Mouse (Mus musculus) cerebellum, postnatal 25 days (tissue): ENCODE data around the gene Nr4a1.

Experiments used
- DNase-seq, 2 experiments: peaks; one replicate each; pipeline ENCODE4 v3.0.0; 2021; ENCODE audit warnings: mixed read lengths in 2 of 2

Gene Nr4a1

DNA sequence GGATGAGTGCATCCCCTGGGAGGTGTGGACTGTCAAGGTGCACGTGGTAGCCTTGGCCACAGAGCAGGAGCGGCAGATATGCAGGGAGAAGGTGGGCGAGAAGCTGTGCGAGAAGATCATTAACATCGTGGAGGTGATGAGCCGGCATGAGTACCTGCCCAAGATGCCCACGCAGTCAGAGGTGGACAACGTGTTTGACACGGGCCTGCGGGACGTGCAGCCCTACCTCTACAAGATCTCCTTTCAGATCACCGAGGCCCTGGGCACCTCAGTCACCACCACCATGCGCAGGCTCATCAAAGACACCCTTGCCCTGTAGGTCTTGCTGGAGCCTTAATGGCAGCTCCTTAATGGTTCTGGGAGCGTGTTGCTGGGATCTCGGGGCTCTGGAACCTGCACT lies 36.3 kb downstream of the Nr4a1 start:
- no peak for DNase-seq

DNA sequence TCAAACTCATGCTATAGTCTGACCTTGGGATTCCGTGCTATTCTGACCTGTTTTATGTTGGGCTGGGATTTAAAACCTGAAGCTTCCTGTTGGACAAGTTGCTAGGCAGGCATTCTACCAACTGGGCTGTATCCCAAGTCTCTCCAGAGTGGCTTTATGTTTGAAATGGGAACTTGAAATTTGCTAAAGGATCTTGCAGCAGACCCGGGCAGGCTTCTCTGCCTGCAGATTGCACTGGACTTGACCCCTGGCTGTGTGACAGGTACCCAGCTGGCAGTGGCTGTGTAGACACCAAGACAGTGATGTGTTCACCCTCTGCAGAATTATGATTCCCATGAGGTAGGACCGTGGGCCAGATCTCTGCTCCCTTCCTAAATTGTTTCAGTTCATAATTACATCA lies 37.9 kb downstream of the Nr4a1 start:
- DNase-seq: no peak

GRCm38 (mm10) chr15:101293025-101293621 lies 39.1 kb downstream of the Nr4a1 start, which contains the start of gene 6030408B16Rik:
6030408B16Rik (plus strand) TSS chr15:101293212.
- no peak for DNase-seq

- DNase-seq: no peak
Observed at GRCm38 (mm10) chr15:101294028-101294894, 40.2 kb downstream of the Nr4a1 start.

DNA sequence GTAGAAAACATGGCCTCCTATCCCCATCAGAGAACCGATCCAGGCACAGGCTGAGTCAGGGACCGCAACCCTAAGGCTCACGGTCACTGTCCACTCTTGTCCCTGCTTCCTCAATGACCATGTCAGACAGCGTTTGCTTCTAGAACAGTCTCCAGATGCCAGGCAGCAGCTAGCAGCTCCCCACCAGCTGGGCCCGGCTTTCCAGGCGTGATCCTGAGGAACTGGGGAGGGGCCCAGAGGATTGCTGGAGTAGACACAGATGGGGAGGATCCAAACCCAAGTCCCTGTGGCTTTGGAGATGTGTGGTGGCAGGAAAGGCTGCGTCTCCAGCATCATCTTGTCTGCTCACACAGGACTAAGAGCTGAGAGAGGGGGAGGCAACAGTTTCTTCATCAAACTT lies 41.0 kb downstream of the Nr4a1 start:
- DNase-seq: no peak

DNA sequence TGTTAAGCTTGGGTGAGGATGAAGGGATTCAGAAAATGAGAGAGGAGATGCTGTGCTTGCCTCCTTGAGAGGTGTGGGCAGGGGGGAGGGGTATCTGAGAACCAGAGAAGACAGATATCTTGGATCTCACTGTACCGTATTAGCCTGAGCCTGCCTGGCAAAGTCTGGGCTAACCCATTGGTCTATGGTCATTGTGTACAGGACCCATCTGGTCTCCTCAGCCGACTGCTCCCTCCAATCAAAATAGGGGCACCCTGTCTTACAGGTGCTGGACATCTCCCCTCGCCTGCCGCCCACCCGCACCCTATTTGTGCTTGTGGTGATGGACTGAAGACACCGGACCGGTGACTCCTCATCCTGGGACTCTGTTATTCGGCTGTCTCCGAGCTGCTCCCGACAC lies 41.5 kb downstream of the Nr4a1 start:
- DNase-seq: no peak

DNA sequence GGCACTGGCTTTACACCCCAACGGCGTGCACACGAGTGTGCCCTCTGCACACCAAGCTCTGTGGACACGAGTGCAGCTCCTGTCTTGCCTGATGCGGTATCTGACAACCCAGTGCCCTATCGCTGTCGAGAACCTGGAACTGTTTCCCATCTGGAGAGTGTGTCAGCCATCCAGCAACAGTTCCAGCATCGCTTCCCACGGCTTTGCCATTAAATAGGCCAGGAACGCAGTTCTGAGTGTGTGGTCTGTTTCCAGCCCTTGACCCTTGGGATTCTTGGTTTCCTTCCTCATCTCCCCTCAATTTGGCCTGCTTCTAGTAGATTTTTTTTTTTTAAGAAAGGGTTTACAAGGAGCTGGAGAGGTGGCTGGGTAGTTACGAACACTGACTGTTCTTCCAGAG lies 42.0 kb downstream of the Nr4a1 start:
- no peak for DNase-seq

DNA sequence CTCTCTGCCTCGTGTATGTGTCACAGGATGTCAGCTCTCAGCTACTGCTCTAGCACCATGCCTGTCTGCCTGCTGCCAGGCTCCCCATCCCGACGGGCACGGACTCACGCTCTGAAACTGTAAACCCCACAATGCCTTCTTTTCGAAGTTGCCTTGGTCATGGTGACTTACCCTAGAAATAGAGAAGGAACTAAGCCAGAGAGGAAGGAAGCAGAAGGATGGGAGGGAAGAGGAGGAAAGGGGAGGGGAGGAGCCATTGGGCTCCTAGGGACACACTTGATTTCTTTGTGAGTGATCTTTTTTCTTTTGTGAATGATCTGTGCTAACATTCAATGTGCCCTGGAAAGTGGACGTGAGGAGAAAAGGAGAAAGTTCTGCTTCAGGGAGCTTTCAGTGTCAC lies 43.9 kb downstream of the Nr4a1 start:
- DNase-seq: no peak

- no peak for DNase-seq
Observed at GRCm38 (mm10) chr15:101298550-101298949, 44.5 kb downstream of the Nr4a1 start.

GRCm38 (mm10) chr15:101299480-101299960 lies 45.5 kb downstream of the Nr4a1 start:
- no peak for DNase-seq

DNA sequence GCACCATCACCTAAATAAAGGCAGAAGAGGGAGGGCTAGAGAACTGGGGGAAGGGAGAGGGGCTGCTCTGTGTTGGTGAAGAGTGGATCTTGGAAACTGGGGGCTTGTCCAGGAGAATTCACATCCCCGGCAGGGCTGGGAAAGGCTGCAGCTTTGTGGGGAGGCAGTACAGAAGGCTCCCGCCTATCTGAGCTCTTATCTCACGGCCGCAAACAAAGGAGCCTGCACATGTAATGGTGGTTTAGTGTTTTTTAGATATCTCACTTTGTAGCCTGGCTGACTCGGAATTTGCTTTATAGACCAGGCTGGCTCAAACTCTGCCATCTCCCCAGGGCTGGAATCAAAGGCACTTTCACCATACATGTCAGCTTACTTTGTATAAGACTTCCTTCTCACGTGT lies 46.1 kb downstream of the Nr4a1 start:
- no peak for DNase-seq

- DNase-seq: no peak
Observed at GRCm38 (mm10) chr15:101302201-101302600, 48.1 kb downstream of the Nr4a1 start.

DNA sequence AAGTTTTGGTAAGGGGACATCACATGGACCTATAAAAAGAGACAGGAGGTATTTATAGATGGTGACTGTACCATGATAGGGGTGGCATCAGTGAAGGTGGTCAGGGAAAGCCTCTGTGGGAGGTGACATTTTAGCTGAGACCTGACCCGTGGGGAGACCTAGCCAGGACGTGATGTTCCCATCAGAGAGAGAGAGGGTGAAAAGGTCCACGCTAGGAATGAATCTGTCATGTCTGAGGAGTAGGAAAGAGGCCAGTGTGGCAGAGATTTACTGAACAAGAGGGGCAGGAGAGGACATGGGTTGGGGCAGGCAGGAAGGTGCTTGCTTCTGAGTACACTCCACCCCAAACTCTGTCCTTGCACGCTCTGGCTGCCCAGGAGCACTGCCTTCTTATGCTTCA lies 49.8 kb downstream of the Nr4a1 start:
- DNase-seq: no peak

GRCm38 (mm10) chr15:101306459-101306858 lies 52.4 kb downstream of the Nr4a1 start:
- DNase-seq: no peak

- no peak for DNase-seq
Observed at GRCm38 (mm10) chr15:101308440-101309348, 54.6 kb downstream of the Nr4a1 start.

DNA sequence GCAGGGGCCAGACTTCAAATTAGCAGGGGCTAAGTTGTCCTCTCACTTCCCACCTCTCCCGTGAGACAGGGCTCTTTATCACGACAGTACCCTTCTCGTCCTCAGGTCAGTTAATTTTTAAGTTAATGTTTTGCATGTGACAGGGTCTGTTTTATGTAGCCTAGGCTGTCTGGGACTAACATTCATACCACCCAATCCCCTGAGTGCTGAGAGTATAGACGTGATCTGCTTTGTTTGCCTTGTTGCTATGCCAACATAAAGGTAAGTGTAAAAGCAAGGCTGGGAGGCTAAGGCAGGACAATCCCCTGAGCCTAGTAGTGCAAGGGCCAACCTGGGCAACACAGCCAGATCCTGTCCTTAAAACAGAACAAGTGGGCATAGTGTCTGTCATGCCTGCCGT lies 55.4 kb downstream of the Nr4a1 start:
- DNase-seq: no peak

- DNase-seq: no peak
Observed at GRCm38 (mm10) chr15:101311087-101311770, 57.2 kb downstream of the Nr4a1 start.

- DNase-seq: no peak
Observed at GRCm38 (mm10) chr15:101312006-101312405, 57.9 kb downstream of the Nr4a1 start.

- DNase-seq: no peak
Observed at GRCm38 (mm10) chr15:101315378-101315777, 61.3 kb downstream of the Nr4a1 start.

DNA sequence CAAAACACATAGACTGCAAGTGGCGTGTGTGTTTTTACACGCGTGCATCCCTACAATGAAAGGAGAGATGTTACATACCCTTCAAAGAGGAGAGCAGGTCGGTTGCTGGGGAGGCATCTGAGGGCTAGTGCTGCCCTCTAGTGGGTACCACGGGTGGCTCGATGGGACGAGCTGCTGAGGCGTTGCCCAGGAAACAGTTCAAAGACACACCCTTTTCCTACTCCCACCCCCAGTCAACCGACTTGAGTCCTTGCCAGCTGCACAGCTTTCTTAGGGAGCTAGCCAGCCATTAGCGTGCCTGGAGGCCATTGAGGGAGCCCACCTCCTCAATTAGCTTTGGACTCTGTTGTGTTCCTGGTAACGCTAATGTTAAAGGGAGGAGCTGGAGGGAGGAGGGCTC lies 61.8 kb downstream of the Nr4a1 start:
- DNase-seq: peak; percentile 77 to 85

GRCm38 (mm10) chr15:101316279-101316912 lies 62.3 kb downstream of the Nr4a1 start:
- DNase-seq: no peak
